Mouse (Mus musculus) heart, adult 9 months (tissue): ENCODE measurements around the gene Gpc6.

Experiments
- DNase-seq, 2 experiments: peaks; one replicate each; pipeline ENCODE4 v3.0.0; 2022; ENCODE audit warnings: low spot score in 2 of 2

Gene Gpc6

GRCm38 (mm10) chr14:116924876-116925601, at the start of gene Gpc6:
Gene Gpc6, plus strand, starts transcription at chr14:116925315.
- DNase-seq = peak; percentile 65 to 76

DNA sequence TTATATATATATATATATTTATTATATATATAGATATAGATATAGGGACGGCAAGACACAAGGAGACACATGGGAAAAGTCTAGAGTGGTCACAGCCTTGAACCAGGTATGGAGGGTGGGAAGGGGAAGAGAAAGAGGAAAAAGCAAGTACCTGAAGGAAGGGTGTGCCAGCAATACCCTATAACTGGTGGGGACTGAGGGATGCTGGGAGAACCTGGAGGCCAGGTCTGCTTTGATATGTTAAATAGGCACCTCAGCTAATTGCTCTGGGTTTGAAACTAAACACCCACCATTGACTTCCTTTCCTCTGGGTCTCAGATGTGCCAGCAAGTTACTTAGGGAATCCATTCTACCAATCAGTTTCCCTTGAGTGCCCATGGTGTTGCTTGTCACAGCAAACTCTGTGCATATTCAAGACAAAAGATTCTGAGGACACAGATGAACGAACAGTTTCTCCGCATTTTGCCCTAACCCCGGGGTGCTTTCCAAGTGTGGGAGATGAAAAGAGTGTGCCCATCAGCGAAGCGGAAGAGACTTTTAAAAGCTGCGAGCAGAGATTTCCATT, 42.6 kb upstream of the Gpc6 start:
- no peak for DNase-seq

GRCm38 (mm10) chr14:116894316-116894715, 30.8 kb upstream of the Gpc6 start:
- DNase-seq = no peak

GRCm38 (mm10) chr14:116897971-116898370, 27.1 kb upstream of the Gpc6 start:
- DNase-seq = no peak

DNA sequence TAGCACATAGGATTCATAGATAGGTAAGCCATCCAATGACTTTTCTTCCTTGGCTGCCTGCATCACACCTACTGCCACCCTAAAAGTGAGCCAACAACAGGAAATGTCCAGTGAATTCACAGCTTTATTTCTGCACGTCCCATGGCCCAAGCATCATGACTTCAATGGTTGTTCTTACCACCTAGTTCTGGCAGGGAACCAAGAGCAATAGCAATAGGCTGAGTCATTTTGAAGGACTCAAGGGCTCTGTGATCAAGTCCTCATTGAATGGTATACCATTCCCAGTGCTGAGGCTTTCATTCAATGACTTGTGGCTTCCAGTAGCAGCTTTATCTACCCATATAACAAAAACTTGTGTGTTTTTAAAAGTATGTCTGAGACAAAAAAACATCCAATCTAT, 13.3 kb upstream of the Gpc6 start:
- DNase-seq = no peak

GRCm38 (mm10) chr14:116916874-116917273, 8.2 kb upstream of the Gpc6 start:
- no peak for DNase-seq

- no peak for DNase-seq
These were observed 849 bp upstream of the Gpc6 start for GRCm38 (mm10) chr14:116924266-116924665.

GRCm38 (mm10) chr14:116925691-116926403, 732 bp downstream of the Gpc6 start:
- DNase-seq = peak; percentile 28 to 31

- DNase-seq = peak; percentile 59 to 63
These were observed 1.5 kb downstream of the Gpc6 start for GRCm38 (mm10) chr14:116926404-116927171.

- no peak for DNase-seq
These were observed 2.5 kb downstream of the Gpc6 start for GRCm38 (mm10) chr14:116927341-116928315.

DNA sequence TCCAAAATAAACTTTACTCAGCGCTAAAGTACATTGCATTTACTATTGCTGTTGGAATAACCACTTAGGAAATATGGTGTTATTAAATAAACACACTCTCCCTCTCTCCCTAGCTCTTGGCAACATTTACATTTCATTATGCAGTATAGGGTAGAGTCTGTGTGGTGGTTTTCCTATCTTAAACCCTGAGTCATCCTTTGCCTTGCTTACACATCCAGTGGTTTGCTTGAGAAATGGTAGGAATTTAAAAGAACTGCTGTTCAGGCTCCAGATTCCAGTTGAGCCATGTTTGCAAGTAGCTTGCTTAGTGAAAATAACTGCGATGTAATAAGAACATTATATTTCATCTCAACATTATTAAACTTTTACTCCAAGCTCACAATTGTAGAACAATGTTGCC, 3.3 kb downstream of the Gpc6 start:
- no peak for DNase-seq

DNA sequence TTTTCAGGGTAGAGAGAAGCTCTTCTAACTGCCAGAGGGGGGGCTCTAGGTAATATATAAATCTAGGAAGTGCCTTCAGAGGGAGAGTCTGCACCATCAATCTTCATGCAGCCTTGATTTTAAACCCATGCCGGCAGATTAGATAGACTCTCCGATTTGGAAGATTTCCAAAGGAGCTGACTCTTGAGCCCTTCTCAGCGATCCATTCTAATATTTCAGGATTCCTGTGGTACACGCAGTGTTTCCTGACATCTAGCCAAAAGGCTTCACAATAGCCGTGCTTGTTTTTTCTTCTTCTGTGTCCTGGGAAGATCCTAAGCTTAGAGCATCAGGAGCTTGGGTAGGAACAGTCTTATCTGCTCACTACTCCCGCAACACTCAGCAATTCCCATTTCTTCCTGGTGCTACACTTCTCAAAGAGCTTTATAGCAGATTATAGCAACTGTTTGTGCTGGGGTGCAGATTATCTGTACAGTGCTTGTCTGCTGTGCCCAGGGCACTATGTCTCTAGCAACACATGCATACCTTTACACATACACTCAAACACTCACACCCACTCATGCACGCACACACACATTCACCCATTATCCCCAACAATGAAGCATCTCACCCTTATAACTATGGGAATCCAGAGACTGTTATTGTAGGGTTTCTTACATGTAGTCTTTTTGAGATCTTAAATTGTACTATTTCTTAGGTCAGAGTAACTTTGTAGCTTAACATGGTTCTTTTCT, 3.8 kb downstream of the Gpc6 start:
- no peak for DNase-seq

DNA sequence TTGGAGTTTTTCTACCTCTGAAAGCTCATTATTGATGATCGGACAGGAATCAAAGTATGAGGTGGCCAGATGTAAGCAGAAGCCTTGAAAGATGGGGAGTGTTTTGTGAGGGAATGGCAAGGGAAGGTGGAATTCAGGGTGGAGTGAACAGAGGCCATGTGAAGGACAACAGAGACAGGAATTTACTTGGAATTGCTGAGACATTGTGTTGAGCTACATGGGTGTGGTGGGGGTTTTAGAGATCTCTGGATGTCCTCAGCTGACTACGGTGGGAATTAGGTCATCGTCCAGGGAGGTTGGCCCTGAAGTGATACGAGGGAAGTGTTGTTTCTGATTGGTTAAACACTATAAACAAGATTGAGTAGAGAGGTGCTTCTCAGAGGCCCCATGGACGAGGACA, 8.7 kb downstream of the Gpc6 start:
- DNase-seq = no peak

DNA sequence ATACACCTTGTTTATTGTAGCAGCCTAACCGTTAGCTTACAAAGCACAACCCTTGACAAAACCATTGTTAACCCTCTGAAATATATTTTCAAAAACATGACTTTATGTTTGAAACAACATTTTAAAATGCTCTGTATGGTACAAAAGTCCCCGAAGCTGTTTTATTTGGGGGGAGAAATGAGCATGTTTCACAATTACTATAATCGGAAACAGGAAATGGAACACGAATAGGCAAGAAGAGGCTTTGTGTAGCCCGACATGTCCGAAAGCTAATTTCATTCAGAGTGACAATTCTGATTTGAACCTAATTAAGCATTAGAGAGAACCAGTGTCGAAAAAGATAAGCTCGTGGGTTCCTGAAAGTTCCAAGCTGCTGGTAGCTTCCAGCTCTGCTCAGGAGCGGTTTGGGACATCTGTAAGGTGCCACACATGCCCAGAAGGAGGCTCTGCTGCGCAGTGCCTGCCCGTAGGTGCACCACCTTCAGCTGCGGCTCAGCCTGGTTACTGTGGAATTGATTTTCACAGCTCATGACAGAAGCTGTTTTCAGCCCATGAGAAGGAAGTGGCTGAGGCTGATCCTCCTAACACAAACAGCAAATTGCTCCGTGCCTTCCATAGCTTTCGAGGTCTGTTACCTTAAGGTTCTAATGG, 12.9 kb downstream of the Gpc6 start:
- DNase-seq = no peak

GRCm38 (mm10) chr14:116938735-116939134, 13.6 kb downstream of the Gpc6 start:
- no peak for DNase-seq

DNA sequence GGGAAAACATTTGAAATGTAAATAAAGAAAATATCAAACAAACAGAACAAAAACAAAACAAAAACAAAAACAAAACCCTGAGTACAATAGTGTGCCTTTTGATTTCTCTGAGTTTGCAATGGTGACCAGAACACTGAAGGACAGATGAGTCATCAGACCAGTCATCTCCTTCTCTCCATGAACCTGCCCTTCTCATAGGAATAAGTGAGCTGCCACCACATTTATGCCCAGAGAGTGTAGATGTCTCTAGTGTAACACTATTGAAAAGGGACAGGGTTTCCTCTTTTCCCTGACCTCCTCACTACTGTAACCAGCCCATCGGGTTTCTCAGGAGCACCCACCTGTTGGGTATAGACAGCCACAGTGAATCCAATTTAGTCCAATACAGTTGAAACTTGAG, 14.4 kb downstream of the Gpc6 start:
- DNase-seq = no peak

- DNase-seq = no peak
These were observed 16.7 kb downstream of the Gpc6 start for GRCm38 (mm10) chr14:116941772-116942171.

GRCm38 (mm10) chr14:116943751-116944150, 18.6 kb downstream of the Gpc6 start:
- no peak for DNase-seq

DNA sequence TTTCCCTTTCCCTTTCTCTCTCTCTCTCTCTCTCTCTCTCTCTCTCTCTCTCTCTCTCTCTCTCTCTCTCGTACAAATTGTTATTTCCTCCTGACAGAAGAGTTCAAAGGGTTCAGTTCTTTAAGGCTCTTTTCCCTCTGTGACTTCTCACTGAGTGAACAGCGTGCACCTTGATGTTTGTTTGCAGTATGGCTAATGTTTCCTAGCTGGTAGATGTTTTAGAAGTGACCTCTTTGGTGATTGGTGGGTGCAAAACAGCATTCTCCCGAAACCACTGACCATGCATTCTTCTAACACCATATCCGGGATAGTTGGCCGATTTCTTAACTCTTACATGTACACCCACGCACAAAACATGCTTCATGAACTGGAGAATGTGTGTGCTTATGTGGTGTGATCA, 20.9 kb downstream of the Gpc6 start:
- no peak for DNase-seq

- no peak for DNase-seq
These were observed 22.3 kb downstream of the Gpc6 start for GRCm38 (mm10) chr14:116947461-116947860.
